Mouse (Mus musculus): Measurements from ENCODE around the gene Chdh.

The Chdh gene

GRCm38 (mm10) chr14:30054922-30055321 lies 46.1 kb downstream of the Chdh start:
- no peak for DNase-seq (ENCODE audit: low read depth, low spot score)

DNA sequence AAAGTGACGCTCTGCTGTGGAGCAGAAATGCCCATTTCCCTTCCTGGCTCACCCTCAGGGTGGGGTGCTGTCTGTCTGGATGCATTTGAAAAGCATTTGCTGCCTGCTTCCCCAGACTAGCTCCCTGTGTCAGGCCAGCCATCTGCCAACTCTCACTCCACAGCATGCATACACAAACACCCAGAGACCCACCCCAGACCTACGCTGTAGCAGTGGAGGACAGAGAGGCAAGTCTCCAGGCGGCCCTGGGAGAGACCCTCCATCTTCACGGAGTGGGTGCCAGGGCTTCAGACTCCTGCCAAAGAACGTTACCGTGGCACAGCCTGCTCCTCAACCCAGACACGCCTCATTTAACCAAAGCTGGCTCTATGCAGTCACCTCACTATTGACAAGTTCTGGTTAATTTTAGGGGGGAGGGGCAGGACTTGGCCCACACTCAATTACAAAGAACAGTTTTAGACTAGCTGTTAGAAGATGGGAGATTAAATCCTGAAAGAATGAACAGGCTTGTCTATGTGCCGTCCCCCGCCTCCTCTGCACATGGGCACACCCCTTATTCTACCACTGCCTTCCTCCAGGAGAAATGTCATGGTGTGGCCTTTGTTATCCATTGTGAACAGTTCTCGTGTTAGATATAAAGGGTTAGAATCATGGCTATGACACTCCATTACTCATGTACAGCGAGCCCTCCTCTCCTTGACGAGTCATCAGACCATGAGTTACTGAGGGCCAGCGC lies 47.4 kb downstream of the Chdh start:
- DNase-seq (ENCODE audit: low read depth, low spot score): peak; percentile 50

GRCm38 (mm10) chr14:30064864-30065263 lies 56.0 kb downstream of the Chdh start:
- no peak for DNase-seq (ENCODE audit: low read depth, low spot score)

DNA sequence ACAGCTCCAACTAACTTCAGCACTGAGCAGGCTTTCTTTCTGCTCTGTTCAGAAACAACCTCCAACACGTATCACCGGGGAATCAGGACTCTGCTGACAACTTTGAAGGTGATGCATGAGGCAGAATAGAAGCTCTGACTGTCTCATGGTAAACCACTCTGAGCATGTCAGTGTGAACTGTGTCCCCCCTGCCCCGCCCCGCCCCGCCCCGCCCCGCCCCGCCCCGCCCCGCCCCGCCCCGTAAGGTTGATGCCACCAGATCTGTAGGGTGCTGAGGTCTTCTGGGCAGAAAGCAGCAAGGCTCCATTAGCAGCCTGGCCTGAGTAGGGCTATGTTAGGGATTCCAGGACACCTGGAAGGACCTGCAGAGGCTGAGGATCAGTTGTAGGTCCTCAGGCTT lies 57.9 kb downstream of the Chdh start:
- no peak for DNase-seq (ENCODE audit: low read depth, low spot score)

- DNase-seq (ENCODE audit: low read depth, low spot score): no peak
Measured at GRCm38 (mm10) chr14:30068566-30068965, 59.7 kb downstream of the Chdh start.

- no peak for DNase-seq (ENCODE audit: low read depth, low spot score)
Measured at GRCm38 (mm10) chr14:30075268-30075887, 66.6 kb downstream of the Chdh start.

DNA sequence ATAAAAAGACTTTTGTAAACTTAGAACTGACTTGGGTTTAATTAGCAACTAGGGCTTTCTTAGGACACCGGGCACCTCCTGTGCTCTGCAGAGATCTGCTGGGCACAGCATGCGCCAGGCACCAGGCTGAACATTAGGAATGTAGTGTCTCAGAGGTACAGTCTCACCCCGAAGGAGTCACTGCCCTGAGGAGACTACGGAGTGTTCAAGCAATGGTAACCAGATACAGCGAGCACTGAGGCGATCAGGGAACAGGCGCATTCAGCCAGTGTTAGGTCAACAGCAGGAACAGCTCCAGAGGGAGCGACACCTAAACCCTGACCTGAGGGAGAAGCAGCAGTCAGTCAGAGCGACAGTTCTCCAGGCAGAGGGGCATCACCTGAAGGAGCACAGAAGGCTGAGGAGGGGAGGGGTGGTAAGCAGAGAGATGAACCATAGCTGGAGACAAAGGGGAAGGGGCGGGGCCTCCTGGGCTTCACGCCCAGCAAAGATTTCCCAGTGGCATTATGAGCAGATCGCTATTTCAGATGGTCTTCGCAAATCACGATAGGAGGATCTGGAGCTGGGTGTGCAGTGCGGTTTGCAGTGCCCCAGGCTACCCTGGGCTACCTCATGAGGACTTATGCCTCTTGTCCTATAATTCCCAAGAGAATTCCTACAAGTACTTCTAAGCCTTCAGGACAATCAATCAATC lies 69.4 kb downstream of the Chdh start:
- DNase-seq (ENCODE audit: low read depth, low spot score): no peak

- no peak for DNase-seq (ENCODE audit: low read depth, low spot score)
Measured at GRCm38 (mm10) chr14:30079729-30080128, 70.9 kb downstream of the Chdh start.

Measured in brain, embryonic 18.5 days (tissue).